Mouse (Mus musculus) cerebellum, postnatal 25 days (tissue): ENCODE measurements around the gene Psmg3.

Experiments
- DNase-seq, 2 experiments: peaks; one replicate each; pipeline ENCODE4 v3.0.0; 2021; ENCODE audit warnings: mixed read lengths in 2 of 2

Gene Psmg3

GRCm38 (mm10) chr5:139826357-139827055, at the start of gene Psmg3, which contains the start of gene Gm26938:
TSS of gene Psmg3 (minus strand) at chr5:139826885.
TSS of gene Gm26938 (minus strand) at chr5:139826407.
- DNase-seq, result peak; percentile 92 to 97

GRCm38 (mm10) chr5:139871526-139871925, 44.8 kb upstream of the Psmg3 start:
- no peak for DNase-seq

- DNase-seq, result no peak
These were observed 44.2 kb upstream of the Psmg3 start for GRCm38 (mm10) chr5:139870886-139871285.

- DNase-seq, result peak in 1 of 2 experiments; percentile 22
These were observed 36.1 kb upstream of the Psmg3 start for GRCm38 (mm10) chr5:139862759-139863158.

- DNase-seq, result no peak
These were observed 33.8 kb upstream of the Psmg3 start for GRCm38 (mm10) chr5:139860328-139861104.

- peak in 1 of 2 experiments; percentile 22 for DNase-seq
These were observed 23.1 kb upstream of the Psmg3 start for GRCm38 (mm10) chr5:139849626-139850320.

- DNase-seq, result no peak
These were observed 12.5 kb upstream of the Psmg3 start for GRCm38 (mm10) chr5:139839142-139839541.

GRCm38 (mm10) chr5:139838476-139838892, 11.8 kb upstream of the Psmg3 start:
- peak; percentile 56 to 79 for DNase-seq

- DNase-seq, result no peak
These were observed 9.0 kb upstream of the Psmg3 start for GRCm38 (mm10) chr5:139835706-139836105.

GRCm38 (mm10) chr5:139832125-139832524, 5.4 kb upstream of the Psmg3 start:
- no peak for DNase-seq

- no peak for DNase-seq
These were observed 4.0 kb upstream of the Psmg3 start for GRCm38 (mm10) chr5:139830734-139831133.

GRCm38 (mm10) chr5:139829384-139829783, 2.7 kb upstream of the Psmg3 start:
- no peak for DNase-seq

- peak in 1 of 2 experiments; percentile 26 for DNase-seq
These were observed 908 bp upstream of the Psmg3 start for GRCm38 (mm10) chr5:139827593-139827992.

- no peak for DNase-seq
These were observed 738 bp downstream of the Psmg3 start for GRCm38 (mm10) chr5:139825947-139826346.

- no peak for DNase-seq
These were observed 2.2 kb downstream of the Psmg3 start for GRCm38 (mm10) chr5:139824531-139824930.

- DNase-seq, result no peak
These were observed 4.9 kb downstream of the Psmg3 start for GRCm38 (mm10) chr5:139821466-139822459.

- DNase-seq, result no peak
These were observed 7.0 kb downstream of the Psmg3 start, which contains the start of gene Tmem184a for GRCm38 (mm10) chr5:139819538-139820181. TSS of gene Tmem184a (minus strand) at chr5:139819917.

GRCm38 (mm10) chr5:139818801-139819200, 7.9 kb downstream of the Psmg3 start:
- peak in 1 of 2 experiments; percentile 31 for DNase-seq

- DNase-seq, result no peak
These were observed 8.6 kb downstream of the Psmg3 start for GRCm38 (mm10) chr5:139818056-139818455.

- no peak for DNase-seq
These were observed 9.4 kb downstream of the Psmg3 start for GRCm38 (mm10) chr5:139817292-139817691.

- no peak for DNase-seq
These were observed 10.2 kb downstream of the Psmg3 start for GRCm38 (mm10) chr5:139816445-139816844.
